Mouse (Mus musculus) liver, adult 2 months (tissue): ENCODE data around the gene Znhit2.

Source experiments
- CTCF ChIP-seq: fragments of 200-500 bp; IDR thresholded peaks from 2 replicates; pipeline ENCODE4 v1.5.1; 2011; ENCODE audit warnings: low read depth, low read length, control low read depth
- POLR2A ChIP-seq: fragments of 200-500 bp; IDR thresholded peaks from 2 replicates; pipeline ENCODE4 v1.6.1; 2011; ENCODE audit warnings: low read length, control low read depth; ENCODE audit not compliant: insufficient read depth; ENCODE audit errors: extremely low read depth

DNA sequence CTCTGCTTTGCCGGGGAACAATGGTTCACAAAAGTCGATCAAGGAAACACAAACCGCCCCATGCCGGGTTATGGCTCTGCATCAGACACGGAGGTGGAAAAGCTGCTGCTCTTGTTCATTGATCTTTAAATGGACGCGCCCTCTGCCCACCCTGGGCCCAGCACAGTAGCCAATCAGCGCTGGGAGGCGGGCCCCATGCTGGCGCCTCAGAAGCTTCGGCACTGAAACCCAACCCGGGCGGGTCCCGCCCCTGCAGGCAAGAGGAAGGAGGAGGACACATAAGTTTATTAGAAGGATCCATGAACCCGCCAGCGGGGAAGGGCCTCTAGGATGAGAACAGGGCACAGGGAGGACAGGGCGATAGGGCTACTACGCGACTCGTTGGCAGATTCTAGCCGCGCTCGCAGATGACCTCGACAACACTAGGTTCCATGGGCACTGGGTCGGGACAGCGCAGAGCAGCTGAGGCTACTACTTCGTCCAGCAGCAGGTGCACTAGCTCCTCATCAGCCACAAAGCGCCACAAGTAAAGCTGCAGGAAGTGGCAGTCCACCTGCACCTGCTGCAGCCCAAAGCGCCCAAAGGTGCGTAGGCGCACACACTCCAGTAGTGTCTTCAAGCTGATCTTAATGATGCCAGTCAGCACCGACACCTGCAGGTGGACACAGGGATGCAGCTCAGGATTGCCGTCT is 6.9 kb downstream of the Znhit2 start, which contains the start of gene Tm7sf2:
- TF ChIP-seq CTCF (no peak), POLR2A (peak; percentile 67; the same call in 1 of the 2 replicates)
